Mouse (Mus musculus) 416B (cell line): ENCODE measurements around the gene Kctd10.
A peak's percentile ranks its signal among the peaks of the same experiment; 100 is the strongest.

Source experiments
- DNase-seq: peaks from one replicate; pipeline ENCODE4 v3.0.0; 2011; ENCODE audit warnings: low read depth

Gene Kctd10

DNA sequence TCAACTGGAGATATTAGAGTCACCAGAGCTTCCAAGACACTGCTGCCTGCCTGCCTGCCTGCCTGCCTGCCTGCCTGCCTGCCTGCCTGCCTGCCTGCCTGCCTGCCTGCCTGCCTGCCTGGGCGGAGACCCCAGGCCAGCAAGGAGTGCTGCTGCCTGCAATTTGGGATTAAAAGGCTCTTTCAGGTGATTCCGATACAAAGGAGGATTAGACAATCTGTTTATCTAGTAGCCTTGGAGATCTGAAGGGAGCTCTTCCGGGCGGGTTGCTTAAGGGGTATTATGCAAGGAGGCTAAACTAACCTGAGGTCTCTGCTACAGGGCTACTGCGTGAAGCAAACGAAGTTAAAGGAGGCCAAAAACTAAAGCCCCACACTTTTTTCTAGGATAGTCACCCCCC, 1.4 kb downstream of the Kctd10 start:
- DNase-seq, result peak; percentile 76

DNA sequence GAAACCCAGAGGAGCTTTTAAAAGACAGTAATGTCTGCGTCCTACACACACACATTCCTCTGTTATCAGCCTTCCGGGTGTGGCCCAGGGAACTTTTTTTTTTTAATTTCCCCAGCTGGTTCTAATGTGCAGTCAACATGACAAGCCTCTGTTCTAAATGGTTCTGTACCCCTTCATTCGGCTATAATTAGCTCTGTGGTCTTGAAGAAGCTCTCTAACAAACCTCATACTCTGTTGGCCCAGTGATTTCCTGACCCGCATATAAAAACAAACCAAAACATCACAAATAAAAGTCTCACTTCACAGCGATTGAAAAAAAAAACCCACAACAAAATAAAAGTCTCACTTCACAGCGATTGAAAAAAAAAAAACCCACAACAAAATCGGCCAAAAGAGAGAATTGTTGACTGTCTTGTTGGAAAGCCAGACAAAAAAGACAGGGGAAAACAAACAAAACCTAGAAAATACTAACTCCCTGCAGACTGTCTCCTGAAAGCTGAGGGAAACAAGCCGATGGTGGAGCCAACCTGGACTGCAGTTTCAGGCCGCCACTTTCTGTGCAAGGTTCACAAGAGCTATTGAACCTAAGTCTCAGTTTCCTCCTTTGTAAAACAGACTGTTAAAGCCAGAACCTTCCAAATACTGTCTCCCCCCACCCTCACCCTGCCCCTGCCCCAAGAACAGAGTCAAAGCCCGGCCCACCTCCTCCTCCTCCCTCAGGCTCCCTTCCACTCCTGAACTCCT, 2.0 kb downstream of the Kctd10 start:
- peak; percentile 78 for DNase-seq

DNA sequence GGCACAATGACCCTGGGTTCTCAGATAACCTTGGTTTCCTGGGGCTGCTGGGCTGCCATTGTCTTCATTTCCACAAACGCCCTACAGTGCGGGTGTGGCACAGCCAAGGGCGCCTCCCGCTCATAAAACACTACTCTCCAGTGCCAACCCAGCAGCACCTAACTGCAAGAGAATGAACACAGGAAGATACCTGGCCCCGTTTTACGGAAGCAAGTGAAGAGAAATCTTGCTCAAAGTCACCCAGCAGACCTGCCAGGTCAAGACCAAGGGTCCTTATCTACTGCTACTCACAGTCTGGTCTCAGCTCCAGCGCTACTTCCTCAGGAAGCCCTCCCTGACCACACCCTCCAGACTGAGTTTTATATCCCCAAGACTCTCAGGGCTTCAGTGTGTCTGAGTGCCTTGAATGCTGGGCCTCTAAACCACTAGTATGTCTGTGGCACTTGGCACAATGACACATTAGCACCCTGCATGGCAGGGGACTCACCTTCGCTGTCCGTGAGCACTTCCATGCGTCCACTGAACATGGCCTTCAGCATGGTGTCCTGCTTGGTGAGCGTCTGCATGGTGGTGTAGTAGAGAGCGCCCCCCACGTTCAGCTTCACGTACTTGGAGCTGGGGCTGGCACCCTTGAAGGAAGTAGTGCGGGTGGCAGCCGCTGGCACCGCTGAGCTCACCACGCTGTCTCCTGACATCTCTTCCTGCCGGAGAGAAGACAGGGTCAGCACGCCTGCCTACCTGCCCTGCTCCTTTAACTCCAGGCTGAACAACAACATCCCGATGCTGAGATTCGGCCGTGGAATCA, 5.7 kb downstream of the Kctd10 start:
- DNase-seq, result peak; percentile 96

GRCm38 (mm10) chr5:114373581-114373980, 6.7 kb downstream of the Kctd10 start:
- DNase-seq, result no peak

- no peak for DNase-seq
These were observed 7.1 kb downstream of the Kctd10 start for GRCm38 (mm10) chr5:114373174-114373573.

DNA sequence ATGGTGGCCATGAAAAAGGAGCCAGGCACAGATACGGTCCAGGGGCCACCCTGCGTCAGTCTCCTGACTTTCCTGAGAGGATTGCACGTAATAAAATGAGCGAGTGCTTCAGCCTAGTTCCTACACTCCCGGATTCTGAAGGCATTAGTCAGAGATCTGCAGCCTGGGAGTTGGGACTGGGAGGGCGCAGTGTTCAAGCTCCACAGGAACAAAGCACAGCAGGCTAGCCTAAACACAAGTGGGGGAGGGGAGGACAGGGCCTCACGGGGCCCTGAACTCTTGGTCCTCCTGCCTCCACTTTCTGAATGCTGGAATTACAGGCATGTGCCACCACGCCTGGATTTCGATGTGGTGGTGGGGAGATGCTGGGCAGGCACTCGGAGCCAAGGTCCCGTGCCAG, 7.7 kb downstream of the Kctd10 start:
- DNase-seq, result no peak

DNA sequence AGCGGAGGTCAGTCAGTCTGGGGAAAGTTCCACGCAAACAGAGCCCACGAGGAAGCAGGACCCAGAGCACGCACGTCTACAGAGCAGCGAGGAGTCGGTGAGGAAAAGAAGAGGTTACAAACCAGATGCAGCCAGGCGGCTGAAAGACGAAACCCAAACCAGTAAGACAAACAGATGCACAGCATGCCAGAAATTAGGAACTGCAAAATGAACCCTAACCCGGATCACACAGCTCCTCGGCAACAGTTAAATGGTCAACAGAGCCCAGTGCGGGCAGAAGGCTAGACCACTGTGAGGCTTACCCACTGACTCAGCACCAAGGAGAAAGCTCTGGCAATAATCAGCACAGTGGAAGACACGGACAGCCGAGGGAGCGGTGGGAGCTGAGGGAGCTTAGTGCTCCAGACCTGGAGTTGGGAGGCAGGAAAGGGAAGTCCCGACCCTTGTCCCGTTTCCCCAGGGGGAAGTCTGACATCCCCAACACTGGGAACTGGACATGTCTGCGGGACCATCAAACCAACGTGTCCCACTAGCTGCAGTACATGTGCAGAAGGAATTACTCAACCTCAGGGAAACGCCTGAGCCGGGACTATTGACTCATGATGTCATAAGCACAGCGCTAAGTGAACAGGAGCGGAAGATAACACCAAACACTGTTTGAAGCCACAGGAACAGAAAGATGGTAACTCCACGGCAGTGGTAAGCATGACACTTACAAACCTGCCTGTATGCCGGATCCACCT, 8.4 kb downstream of the Kctd10 start:
- peak; percentile 80 for DNase-seq

DNA sequence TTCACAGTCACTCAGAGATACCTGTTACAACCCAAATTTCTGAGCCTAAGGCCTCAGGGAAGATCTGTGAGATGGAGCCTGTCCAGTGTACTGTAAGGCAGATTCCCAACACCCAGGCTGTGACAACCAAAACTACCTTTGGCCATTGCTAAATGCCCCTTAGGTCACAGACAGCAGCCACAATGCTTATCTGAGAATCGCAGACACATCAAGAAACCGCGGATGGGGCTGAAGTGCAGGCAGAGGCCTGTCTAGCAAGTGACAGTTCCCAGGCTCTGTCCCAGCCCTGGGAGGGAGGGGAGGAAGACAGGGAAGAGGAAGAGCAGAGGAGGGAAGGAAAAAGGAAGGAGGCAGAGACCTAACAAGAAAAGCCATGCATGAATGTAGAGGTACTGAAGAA, 9.0 kb downstream of the Kctd10 start:
- peak; percentile 97 for DNase-seq

GRCm38 (mm10) chr5:114370371-114370776, 9.9 kb downstream of the Kctd10 start:
- peak; percentile 43 for DNase-seq

DNA sequence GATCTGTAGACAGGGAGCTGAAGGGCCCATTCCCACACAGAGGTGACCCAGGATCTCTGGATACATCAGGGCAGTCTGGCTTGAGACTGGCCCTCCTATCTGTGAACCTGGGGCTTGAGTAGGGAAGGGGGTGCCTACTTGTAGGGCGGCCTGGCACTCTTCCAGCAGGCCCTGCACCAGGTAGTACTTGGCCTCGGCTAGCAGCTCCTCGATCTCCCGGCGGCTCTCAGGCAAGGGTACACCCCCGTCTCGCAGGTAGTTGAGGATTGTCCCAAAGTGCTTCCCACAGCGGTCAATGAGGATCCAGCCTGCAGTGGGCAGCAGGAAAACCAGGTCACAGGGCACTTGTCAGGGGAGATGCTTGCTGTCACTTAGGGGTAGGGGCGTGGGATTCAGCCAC, 10.4 kb downstream of the Kctd10 start:
- DNase-seq, result no peak

DNA sequence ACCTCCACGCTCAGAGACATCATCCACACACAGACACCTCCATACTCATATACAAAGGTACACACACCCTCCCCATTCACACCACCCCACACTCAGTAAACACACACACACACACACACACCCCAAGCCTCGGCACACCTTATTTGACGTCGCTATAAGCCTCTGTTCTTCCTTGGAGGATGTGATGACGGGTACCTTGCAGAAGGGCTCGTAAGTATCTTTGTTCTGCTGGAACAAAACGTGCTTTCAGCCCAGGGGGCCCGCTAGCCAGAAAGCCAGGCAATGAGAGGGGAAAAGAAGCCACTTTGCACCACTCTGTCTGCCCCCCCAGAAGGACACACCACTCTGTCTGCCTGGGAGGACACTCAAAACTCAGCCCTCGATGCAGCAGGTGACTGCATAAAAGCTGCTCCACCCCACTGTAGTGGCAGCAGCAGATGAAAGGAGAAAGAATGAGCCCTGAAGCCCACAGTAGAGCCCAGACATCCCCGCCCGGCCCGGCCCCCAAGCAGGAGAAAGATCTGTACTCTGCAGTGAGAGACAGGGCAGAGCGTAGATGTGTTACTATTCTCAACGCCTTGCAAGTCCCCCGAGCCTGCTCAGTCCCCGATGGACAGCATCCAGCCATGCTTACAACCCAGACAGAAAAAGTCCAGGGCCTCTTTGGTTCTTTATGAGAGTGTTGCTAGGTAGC, 11.4 kb downstream of the Kctd10 start:
- no peak for DNase-seq

DNA sequence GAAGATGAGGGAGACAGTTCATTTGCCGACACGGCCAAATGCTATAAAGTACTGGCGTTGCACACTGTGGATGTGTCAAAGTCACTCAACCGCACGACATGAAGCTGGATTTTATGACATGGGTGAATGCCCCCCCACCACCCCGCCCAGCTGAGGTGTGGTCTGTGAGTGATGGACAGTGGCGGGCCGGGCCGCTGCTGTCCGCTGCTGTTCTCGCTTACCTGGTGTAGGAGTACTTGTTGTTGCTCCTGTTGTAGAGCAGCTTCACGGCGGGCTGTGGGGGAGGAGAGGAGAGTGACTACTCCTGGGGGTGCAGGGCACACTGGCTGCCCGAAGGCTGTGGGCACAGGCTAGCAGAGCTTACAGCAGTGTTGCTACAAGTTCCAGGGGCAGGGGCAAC, 12.2 kb downstream of the Kctd10 start:
- no peak for DNase-seq

DNA sequence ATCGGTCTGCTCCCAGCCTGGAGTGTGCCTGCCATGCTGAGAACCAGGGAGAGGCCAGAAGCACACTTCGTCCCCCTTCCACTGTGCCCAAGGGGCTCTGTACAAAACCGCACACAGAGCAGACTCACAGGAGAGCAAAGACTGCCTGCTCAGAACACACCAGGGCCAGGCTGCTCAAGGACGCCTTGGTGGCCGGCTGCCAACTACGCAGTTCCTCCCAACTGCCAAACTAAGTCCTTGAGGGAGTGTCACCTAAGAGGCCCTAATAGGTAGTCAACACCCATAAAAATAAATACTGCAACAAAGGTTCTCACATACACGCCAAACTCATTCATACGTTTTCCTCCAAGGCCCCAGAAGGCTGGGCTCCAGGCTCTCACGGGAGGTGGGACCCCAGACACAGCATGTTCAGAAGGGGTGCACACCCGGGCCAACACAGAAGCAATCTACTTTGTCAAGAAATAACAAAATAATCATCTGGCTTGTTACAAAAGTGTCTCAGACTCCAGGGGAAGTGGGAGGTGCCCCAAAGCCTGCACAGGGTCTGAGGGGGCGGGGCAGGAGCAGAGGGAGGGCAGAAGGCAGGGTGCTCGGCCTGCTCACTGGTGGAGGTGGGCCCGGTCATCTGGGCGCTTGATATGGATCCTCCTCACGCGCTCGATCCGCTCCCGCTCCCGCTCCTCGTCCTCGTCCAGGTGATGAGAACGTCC, 15.1 kb downstream of the Kctd10 start:
- DNase-seq, result peak; percentile 93

DNA sequence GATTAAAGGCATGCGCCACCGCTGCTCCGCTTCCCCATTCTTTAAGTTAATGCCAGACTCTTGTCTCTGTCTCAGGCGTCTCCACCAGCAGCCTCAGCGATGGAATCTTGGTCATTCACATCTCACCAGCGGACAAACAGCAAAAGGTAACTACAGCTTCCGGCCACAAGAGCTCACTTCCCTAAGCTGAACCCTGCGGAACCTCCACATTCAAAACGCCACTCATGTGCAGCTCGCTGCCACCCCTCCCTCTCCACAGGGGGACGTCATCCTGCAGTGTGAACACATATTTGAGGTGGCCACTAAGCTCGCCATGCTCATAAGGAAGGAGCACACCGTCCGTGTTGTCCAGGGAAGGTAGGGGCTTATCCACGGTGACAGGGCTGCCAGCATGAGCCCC, 19.3 kb downstream of the Kctd10 start:
- no peak for DNase-seq

DNA sequence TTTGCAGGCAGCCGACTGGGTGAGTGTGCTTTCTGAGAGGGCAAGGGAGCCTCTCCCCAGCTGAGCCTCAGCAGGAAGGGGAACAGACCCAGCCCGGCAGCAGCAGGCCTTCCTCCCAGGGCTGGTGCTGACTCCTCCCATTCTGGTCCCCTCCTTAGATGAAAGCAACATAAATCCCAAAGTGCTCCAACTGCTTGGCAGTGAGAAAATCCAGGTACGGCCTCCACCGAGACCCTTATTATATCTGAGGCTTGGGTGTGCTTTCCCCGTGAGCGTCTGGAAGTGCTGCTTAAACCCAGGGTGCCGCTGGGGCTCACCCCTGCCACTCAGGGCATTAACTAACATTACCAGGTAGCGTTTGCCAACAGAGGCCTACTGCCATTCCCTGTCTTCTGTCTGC, 20.7 kb downstream of the Kctd10 start:
- DNase-seq, result no peak

GRCm38 (mm10) chr5:114358833-114359232, 21.5 kb downstream of the Kctd10 start:
- no peak for DNase-seq

- DNase-seq, result peak; percentile 56
These were observed 23.2 kb downstream of the Kctd10 start for GRCm38 (mm10) chr5:114356936-114357751.

- peak; percentile 94 for DNase-seq
These were observed 23.9 kb downstream of the Kctd10 start for GRCm38 (mm10) chr5:114356250-114356935.

- DNase-seq, result peak; percentile 46
These were observed 28.8 kb downstream of the Kctd10 start for GRCm38 (mm10) chr5:114351490-114351889.

- DNase-seq, result no peak
These were observed 33.3 kb downstream of the Kctd10 start for GRCm38 (mm10) chr5:114347005-114347404.
